Mouse (Mus musculus): ENCODE results near the gene Miga2. TPM values are rescaled to one million over a fixed set of nuclear protein-coding genes. Genes with fewer than 3 reads are reported as not detected.

Miga2 gene
- polyA plus RNA-seq, 1 experiment: not detected

DNA sequence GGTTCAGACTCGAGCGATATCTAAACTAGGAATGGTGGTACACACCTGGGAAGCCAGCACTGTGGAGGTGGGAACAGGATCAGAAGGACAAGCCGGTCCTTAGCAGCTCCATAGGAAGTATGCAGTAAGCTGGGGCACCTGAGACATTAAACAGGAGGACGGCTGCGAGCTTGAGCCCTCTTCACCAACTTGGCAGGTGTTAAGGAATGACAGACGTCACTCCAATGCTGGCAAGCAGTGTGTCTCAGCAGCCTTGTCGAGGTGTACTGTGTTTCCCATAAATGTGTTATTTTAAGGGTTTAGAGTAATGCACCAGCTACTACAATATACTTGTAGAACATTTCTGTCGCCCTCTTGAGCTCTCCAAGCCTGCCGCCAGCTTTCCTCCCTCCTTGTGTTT is 22.9 kb downstream of the Miga2 start:
- WGBS: 83% methylated on average over 9 of the region's 9 CpGs
- Histone ChIP-seq H3K4me3 (ENCODE audit: insufficient read depth, low read depth, low read length) (no peak overlapping the region), H3K27ac (ENCODE audit: insufficient read depth, low read depth, low read length) (no peak overlapping the region), H3K4me1 (ENCODE audit: control insufficient read depth, insufficient read depth, low read length) (peaks cover 21% of the 10 kb centered on the region)
- TF ChIP-seq CTCF (IDR thresholded peaks at IDR 0.05; ENCODE audit: insufficient read depth, low read depth, low read length): no peak
- no peak for TF ChIP-seq POLR2A (IDR thresholded peaks at IDR 0.05; ENCODE audit: insufficient read depth, low read depth, low read length)

DNA sequence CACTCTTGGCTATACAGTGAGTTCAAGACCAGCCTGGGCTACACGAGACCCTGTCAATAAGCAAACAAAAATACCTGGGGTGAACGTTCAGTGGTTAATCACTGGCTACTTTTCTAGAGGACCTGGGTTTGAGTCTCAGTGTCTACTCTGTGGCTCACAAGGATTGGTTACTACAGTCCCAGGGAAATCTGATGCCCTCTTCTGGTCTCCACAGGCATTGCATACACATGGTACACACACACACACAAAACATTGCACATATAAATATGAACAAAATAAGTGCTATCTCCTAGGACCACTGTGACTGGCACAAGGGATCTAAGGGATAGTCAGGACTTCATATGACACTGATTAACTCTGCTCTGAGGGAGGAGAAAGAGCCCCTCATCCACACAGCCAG is 25.0 kb downstream of the Miga2 start:
- Histone ChIP-seq H3K4me3 (ENCODE audit: insufficient read depth, low read depth, low read length) (no peak overlapping the region), H3K4me1 (ENCODE audit: control insufficient read depth, insufficient read depth, low read length) (peaks cover 33% of the 10 kb centered on the region), H3K27ac (ENCODE audit: insufficient read depth, low read depth, low read length) (no peak overlapping the region)
- TF ChIP-seq POLR2A (IDR thresholded peaks at IDR 0.05; ENCODE audit: insufficient read depth, low read depth, low read length) (no peak), CTCF (IDR thresholded peaks at IDR 0.05; ENCODE audit: insufficient read depth, low read depth, low read length) (no peak)
- WGBS: 94% methylated on average over 2 of the region's 2 CpGs

DNA sequence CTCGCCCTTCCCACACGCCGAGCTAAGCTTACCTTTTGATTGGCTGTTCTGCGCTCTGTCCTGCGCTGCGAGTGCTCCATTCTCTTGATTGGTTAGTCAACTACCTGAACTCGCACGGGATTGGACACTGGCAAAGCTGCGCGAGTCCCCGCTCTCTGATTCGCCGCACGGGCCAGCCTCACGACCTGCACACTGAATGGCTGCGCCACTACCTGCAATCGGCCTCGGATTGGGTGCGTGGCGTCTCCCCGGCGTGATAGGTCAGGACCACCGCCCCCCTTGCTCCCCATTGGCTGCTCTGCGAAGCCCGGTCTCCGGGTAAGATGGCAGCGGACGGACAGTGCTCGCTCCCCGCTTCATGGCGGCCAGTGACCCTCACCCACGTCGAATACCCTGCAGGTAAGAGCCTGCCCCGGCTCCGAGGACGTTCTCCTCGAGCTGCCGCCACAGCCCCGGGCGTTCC is 28.1 kb downstream of the Miga2 start, which contains the start of gene Dolpp1:
Gene Dolpp1, plus strand, starts transcription at position 141 of the 463 bp plus-strand sequence.
- Histone ChIP-seq H3K4me1 (ENCODE audit: control insufficient read depth, insufficient read depth, low read length) (peaks cover 19% of the 10 kb centered on the region), H3K27ac (ENCODE audit: insufficient read depth, low read depth, low read length) (peak within 1 kb of the TSS; percentile 81), H3K4me3 (ENCODE audit: insufficient read depth, low read depth, low read length) (peak within 1 kb of the TSS; percentile 61)
- TF ChIP-seq POLR2A (IDR thresholded peaks at IDR 0.05; ENCODE audit: insufficient read depth, low read depth, low read length) (peak; percentile 94), CTCF (IDR thresholded peaks at IDR 0.05; ENCODE audit: insufficient read depth, low read depth, low read length) (no peak)
- WGBS: 1% methylated on average over 40 of the region's 40 CpGs

DNA sequence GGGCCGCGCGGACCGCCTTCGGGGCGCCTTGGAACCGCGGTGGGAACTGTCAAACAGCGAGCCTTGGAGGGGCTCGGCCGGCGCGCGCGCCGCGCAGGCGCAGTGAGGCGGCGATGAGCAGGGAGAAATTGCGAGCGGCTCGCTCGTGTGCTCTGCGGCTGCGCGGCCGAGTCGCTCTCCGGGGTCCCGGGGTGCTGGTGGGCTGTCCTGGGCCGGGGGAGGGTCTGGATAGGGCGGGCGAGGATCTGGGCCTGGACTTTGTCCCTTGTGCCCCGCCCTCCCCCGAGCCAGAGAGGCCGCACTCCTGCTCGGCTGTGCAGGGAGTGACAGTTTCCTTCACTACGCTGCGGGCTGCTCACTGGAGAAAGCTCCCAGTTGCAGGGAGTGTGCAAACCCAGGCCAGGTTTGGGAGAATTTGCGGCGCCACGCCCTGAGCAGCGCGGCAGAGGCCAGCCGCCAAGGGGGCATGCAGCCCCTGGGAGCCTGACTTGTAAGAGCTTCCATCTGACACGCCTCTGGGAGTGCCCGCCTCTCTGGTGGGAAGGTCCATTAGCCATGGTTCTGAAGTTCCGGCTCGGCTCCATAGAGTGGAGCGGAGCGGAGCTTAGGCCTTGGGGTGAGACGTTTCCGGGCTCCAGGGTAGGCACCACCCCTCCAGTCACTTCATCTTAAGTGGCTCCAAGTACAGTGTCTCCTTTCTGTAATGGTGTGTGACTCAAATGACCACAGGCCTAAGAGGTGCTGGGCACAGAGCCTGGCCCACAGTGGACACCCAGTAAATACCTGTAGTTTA is 28.7 kb downstream of the Miga2 start:
- TF ChIP-seq POLR2A (IDR thresholded peaks at IDR 0.05; ENCODE audit: insufficient read depth, low read depth, low read length) (no peak), CTCF (IDR thresholded peaks at IDR 0.05; ENCODE audit: insufficient read depth, low read depth, low read length) (no peak)
- peak overlapping the region; percentile 61 for H3K4me3 ChIP-seq (ENCODE audit: insufficient read depth, low read depth, low read length)
- H3K4me1 ChIP-seq (ENCODE audit: control insufficient read depth, insufficient read depth, low read length): peaks cover 19% of the 10 kb centered on the region
- H3K27ac ChIP-seq (ENCODE audit: insufficient read depth, low read depth, low read length): peak overlapping the region; percentile 81
- WGBS: 2% methylated on average over 54 of the region's 54 CpGs

DNA sequence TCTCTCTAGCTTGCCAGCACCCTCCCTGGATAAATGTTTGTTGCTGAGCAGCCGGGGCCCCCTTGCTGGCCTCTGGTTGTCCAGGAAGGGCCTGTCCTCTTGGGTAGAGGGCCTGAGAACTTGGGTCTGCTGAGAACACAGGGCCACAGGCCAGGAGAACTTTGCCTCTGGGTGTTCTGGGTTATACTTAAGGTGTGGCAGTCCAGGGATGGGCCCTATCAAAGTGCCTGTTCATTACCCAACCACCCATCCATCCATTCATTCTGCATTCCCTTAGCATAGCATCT is 29.3 kb downstream of the Miga2 start:
- 50% methylated on average over 1 of the region's 1 CpGs for WGBS

DNA sequence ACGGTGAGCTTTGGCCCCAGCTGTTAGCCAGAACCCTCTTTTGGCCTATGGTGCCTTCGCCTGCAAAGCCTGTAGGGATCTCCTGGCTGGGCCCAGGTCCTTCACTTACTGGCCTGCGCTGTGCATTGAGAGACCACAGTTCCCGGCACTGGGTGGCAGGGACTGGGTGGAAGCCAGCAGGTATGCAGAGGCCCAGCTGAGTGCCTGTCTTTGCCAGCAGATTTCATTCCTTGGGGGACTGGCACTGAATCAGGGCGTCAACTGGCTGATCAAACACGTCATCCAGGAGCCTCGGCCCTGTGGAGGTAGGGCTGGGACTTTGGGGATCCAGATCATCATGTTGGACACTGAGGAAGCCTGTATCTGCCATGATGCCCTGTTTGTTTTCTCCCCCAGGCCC is 31.7 kb downstream of the Miga2 start:
- H3K27ac ChIP-seq (ENCODE audit: insufficient read depth, low read depth, low read length): no peak overlapping the region
- H3K4me1 ChIP-seq (ENCODE audit: control insufficient read depth, insufficient read depth, low read length): peaks cover 25% of the 10 kb centered on the region
- H3K4me3 ChIP-seq (ENCODE audit: insufficient read depth, low read depth, low read length): no peak overlapping the region
- 87% methylated on average over 7 of the region's 7 CpGs for WGBS
- no peak for TF ChIP-seq POLR2A (IDR thresholded peaks at IDR 0.05; ENCODE audit: insufficient read depth, low read depth, low read length)
- no peak for TF ChIP-seq CTCF (IDR thresholded peaks at IDR 0.05; ENCODE audit: insufficient read depth, low read depth, low read length)

More for the DNA sequence above, 29.3 kb downstream of the Miga2 start:
- Histone ChIP-seq H3K4me1 (ENCODE audit: control insufficient read depth, insufficient read depth, low read length) (peaks cover 19% of the 10 kb centered on the region), H3K4me3 (ENCODE audit: insufficient read depth, low read depth, low read length) (peak overlapping the region; percentile 61), H3K27ac (ENCODE audit: insufficient read depth, low read depth, low read length) (no peak overlapping the region)
- TF ChIP-seq POLR2A (IDR thresholded peaks at IDR 0.05; ENCODE audit: insufficient read depth, low read depth, low read length): no peak
- no peak for TF ChIP-seq CTCF (IDR thresholded peaks at IDR 0.05; ENCODE audit: insufficient read depth, low read depth, low read length)

DNA sequence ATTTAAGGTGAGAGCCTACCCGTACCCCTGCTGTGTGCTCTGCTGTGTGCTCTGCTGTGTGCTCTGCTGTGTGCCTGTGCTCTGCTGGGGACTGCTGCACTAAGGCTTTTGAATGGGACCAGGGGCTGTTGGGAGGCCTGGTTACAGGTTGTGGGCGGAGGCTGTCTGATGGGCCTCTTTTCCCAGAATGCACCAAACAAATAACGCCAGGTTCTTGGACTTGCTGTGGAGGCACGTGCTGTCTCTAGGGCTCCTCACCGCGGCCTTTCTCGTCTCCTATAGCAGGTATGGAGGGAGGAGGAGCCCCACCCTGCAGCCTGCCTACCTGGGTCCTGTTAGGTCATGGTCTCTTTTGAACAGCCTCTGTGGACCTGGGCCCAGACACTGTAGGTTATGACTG is 32.2 kb downstream of the Miga2 start:
- TF ChIP-seq CTCF (IDR thresholded peaks at IDR 0.05; ENCODE audit: insufficient read depth, low read depth, low read length) (no peak), POLR2A (IDR thresholded peaks at IDR 0.05; ENCODE audit: insufficient read depth, low read depth, low read length) (no peak)
- no peak overlapping the region for H3K27ac ChIP-seq (ENCODE audit: insufficient read depth, low read depth, low read length)
- WGBS: 85% methylated on average over 7 of the region's 7 CpGs
- no peak overlapping the region for H3K4me3 ChIP-seq (ENCODE audit: insufficient read depth, low read depth, low read length)
- peaks cover 23% of the 10 kb centered on the region for H3K4me1 ChIP-seq (ENCODE audit: control insufficient read depth, insufficient read depth, low read length)

DNA sequence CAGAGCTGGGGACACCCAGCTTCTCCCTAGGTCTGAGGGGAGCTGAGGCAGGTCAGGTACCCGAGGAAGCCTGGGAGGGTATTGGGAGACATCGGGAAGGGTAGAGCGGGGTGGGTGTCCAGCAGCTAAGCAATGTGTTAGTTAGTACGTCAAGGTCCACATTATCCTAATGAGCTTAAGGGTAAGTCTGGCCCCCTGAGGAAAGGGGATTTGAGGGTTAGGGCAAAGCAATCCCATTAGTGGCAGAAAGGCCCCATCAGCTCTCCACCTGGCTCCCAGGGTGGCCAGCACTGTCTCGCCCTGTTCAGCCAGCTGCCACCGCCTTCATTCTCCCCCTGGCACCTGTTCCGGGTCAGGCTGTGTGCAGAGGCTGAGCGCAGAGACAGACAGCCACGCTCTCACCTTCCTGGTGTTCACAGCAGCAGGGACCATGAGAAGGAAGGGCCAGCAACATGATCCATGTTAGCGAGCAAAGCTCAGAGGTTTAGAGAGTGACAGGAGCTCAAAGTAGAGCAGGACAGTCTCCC is 34.0 kb downstream of the Miga2 start:
- H3K4me1 ChIP-seq (ENCODE audit: control insufficient read depth, insufficient read depth, low read length): peaks cover 18% of the 10 kb centered on the region
- no peak overlapping the region for H3K27ac ChIP-seq (ENCODE audit: insufficient read depth, low read depth, low read length)
- WGBS: 77% methylated on average over 10 of the region's 10 CpGs
- H3K4me3 ChIP-seq (ENCODE audit: insufficient read depth, low read depth, low read length): no peak overlapping the region
- TF ChIP-seq POLR2A (IDR thresholded peaks at IDR 0.05; ENCODE audit: insufficient read depth, low read depth, low read length) (no peak), CTCF (IDR thresholded peaks at IDR 0.05; ENCODE audit: insufficient read depth, low read depth, low read length) (no peak)

All from olfactory bulb, adult 2 months (tissue).